Mouse (Mus musculus): ENCODE measurements at regions not wholly inside any gene's neighbourhood (a gene's known extent, or its start where the extent isn't known, plus 50 kb on each side); places are given as distances from the start of the nearest gene placed in this dataset.

DNA sequence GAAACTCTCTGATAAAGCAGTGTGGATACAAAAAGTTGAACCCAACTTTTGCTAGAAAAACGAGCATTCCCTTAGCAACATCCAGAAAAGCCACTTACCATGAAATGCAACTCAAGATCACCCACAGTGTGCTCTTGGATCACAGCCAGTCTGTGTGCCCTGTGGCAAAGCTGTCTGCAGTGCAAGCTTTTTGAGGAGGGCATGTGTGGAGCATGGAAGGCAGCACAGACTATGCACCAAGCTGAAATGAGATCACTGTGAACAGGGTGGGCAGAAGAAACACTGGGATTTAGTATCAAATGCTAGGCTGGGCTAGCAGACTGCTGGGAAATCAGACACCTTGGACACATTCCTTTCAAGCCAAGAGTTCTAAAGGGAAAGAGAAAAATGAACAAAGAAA lies 162.4 kb downstream of the Sim1 start:
- Histone ChIP-seq H3K4me3 (ENCODE audit: low read depth, low read length) (no peak overlapping the region), H3K9me3 (ENCODE audit: control insufficient read depth) (no peaks in the 10 kb centered on the region), H3K36me3 (ENCODE audit: control insufficient read depth, insufficient read depth) (no peaks in the 10 kb centered on the region), H3K4me2 (replicated peaks; ENCODE audit: low read depth) (no peak overlapping the region), H3K27me3 (replicated peaks; ENCODE audit: control insufficient read depth, insufficient read depth, low read length) (no peaks in the 10 kb centered on the region), H3K9ac (ENCODE audit: low read depth, low read length) (no peak overlapping the region), H3K27ac (ENCODE audit: low read depth, low read length) (no peak overlapping the region), H3K4me1 (replicated peaks; ENCODE audit: control insufficient read depth, insufficient read depth, low read length) (no peaks in the 10 kb centered on the region)
- no peak for TF ChIP-seq CTCF (IDR thresholded peaks at IDR 0.05; ENCODE audit: low read depth)
- ATAC-seq, result no peak
- WGBS, result 40% methylated on average over 1 of the region's 1 CpGs

DNA sequence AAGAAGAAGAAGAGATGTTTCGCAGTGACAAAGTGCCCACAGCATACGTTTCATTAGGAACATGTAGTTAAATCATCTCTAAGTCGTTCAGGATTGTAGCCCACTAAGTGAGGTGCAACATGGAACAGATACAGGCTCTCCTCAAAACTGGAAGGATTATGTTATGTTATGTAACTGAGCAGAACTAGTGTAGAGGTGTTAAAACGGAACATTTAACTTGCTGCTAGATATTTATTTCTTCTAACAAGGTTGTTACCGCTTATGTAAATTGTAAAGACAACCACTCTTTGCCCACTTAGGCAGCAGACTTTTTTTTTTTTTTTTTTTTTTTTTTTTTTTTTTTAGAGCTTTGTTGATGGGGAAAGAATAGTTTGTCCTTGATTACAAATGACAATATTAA lies 163.8 kb downstream of the Sim1 start:
- Histone ChIP-seq H3K9me3 (ENCODE audit: control insufficient read depth) (no peaks in the 10 kb centered on the region), H3K27me3 (replicated peaks; ENCODE audit: control insufficient read depth, insufficient read depth, low read length) (no peaks in the 10 kb centered on the region), H3K27ac (ENCODE audit: low read depth, low read length) (no peak overlapping the region), H3K4me1 (replicated peaks; ENCODE audit: control insufficient read depth, insufficient read depth, low read length) (no peaks in the 10 kb centered on the region), H3K9ac (ENCODE audit: low read depth, low read length) (no peak overlapping the region), H3K4me3 (ENCODE audit: low read depth, low read length) (no peak overlapping the region), H3K36me3 (ENCODE audit: control insufficient read depth, insufficient read depth) (no peaks in the 10 kb centered on the region), H3K4me2 (replicated peaks; ENCODE audit: low read depth) (no peak overlapping the region)
- no peak for ATAC-seq
- TF ChIP-seq CTCF (IDR thresholded peaks at IDR 0.05; ENCODE audit: low read depth), result no peak
- WGBS, result 81% methylated on average over 5 of the region's 5 CpGs

DNA sequence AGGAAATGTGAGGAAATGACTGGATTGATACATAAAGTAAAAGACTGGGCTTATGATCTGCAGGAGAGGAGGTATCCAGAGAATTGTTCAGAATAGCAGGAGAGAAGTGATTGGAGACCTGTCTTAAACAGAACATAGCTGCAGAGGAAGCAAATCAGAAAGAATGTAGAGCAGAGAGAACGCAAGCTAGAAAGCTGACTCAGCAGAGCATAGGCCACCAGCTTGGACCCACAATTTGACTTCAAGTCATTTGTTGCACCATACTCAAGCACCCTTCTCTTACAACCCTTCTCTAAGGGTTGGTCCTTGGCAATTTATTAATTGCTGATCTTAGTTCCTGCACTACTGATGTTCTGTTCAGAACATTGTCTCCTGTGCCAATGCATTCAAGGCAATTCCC lies 207.0 kb downstream of the Sim1 start:
- no peak for ATAC-seq
- Histone ChIP-seq H3K36me3 (ENCODE audit: control insufficient read depth, insufficient read depth) (no peaks in the 10 kb centered on the region), H3K9me3 (ENCODE audit: control insufficient read depth) (no peaks in the 10 kb centered on the region), H3K4me1 (replicated peaks; ENCODE audit: control insufficient read depth, insufficient read depth, low read length) (no peaks in the 10 kb centered on the region), H3K4me2 (replicated peaks; ENCODE audit: low read depth) (no peak overlapping the region), H3K4me3 (ENCODE audit: low read depth, low read length) (no peak overlapping the region), H3K9ac (ENCODE audit: low read depth, low read length) (no peak overlapping the region), H3K27me3 (replicated peaks; ENCODE audit: control insufficient read depth, insufficient read depth, low read length) (no peaks in the 10 kb centered on the region), H3K27ac (ENCODE audit: low read depth, low read length) (no peak overlapping the region)
- 90% methylated on average over 1 of the region's 1 CpGs for WGBS
- TF ChIP-seq CTCF (IDR thresholded peaks at IDR 0.05; ENCODE audit: low read depth), result no peak

DNA sequence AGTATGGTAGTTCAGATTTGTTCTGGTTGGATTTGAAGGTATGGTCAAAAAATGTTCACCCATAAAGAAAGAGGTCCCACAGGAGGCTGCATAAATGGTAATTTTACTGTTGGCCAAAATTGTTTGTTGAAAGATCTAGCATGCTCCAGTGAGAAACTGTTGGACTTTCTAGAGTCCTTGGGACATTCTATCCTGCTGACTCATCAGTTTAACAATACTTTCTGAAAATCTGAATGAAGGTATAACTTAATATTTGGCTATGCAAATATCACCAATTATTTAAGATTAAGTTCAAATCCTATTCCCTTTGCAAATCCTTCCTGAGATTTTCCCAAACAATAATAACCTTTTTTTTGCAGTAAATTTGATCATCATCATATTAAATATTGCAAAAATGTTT lies 257.3 kb downstream of the Sim1 start:
- no peak overlapping the region for H3K4me2 ChIP-seq (replicated peaks; ENCODE audit: low read depth)
- no peak overlapping the region for H3K4me3 ChIP-seq (ENCODE audit: low read depth, low read length)
- no peak overlapping the region for H3K9ac ChIP-seq (ENCODE audit: low read depth, low read length)
- ATAC-seq, result no peak
- H3K27me3 ChIP-seq (replicated peaks; ENCODE audit: control insufficient read depth, insufficient read depth, low read length), result no peaks in the 10 kb centered on the region
- no peak overlapping the region for H3K27ac ChIP-seq (ENCODE audit: low read depth, low read length)
- H3K9me3 ChIP-seq (ENCODE audit: control insufficient read depth), result no peaks in the 10 kb centered on the region
- H3K36me3 ChIP-seq (ENCODE audit: control insufficient read depth, insufficient read depth), result no peaks in the 10 kb centered on the region
- H3K4me1 ChIP-seq (replicated peaks; ENCODE audit: control insufficient read depth, insufficient read depth, low read length), result no peaks in the 10 kb centered on the region
- TF ChIP-seq CTCF (IDR thresholded peaks at IDR 0.05; ENCODE audit: low read depth), result no peak

DNA sequence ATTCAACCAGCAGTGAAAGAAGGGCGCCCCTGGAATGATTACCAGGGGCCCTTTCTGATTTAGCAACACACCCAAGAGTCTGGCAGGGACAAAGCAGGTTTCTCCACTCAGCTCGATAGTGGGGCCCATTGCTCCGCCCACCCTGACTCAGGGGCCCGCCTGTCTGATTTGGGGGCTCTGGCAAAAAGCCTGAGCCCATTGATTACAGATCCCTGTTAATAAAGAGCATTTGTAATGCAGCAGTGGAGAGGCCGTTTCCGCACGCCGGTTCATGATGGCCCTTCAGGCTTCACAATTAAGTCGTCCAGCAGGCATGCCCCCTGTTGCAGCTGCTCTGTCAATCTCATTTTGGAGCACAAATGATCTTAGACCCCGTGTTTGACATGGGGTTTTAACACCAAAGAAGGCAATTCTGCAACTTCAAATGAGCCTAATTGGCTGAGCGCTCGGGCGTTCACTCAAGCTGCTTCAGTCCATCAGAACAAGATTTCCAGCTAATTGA lies 259.0 kb downstream of the Sim1 start:
- TF ChIP-seq CTCF (IDR thresholded peaks at IDR 0.05; ENCODE audit: low read depth), result no peak
- Histone ChIP-seq H3K27ac (ENCODE audit: low read depth, low read length) (no peak overlapping the region), H3K36me3 (ENCODE audit: control insufficient read depth, insufficient read depth) (no peaks in the 10 kb centered on the region), H3K4me3 (ENCODE audit: low read depth, low read length) (no peak overlapping the region), H3K9ac (ENCODE audit: low read depth, low read length) (no peak overlapping the region), H3K9me3 (ENCODE audit: control insufficient read depth) (no peaks in the 10 kb centered on the region), H3K27me3 (replicated peaks; ENCODE audit: control insufficient read depth, insufficient read depth, low read length) (no peaks in the 10 kb centered on the region), H3K4me2 (replicated peaks; ENCODE audit: low read depth) (no peak overlapping the region), H3K4me1 (replicated peaks; ENCODE audit: control insufficient read depth, insufficient read depth, low read length) (no peaks in the 10 kb centered on the region)
- no peak for ATAC-seq
- WGBS, result 43% methylated on average over 13 of the region's 13 CpGs

DNA sequence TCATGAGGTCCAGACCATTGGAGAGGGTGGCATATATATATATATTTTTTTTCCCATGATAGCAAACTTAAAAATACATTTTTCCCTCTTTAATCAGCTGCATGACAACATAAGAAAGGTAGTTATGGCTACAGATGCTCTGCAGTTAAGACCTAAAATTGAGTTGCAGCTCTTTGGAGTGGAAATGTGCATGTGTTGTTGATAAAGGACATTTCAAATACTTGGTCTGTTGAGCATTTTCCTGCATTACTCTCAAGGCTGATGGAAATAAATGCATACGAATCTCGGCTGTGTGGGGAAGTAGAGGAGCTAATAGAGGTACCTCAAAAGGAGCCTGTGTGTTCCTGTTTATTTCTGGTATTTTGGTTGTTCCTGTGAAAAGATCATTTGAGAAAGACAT lies 259.5 kb downstream of the Sim1 start:
- Histone ChIP-seq H3K9ac (ENCODE audit: low read depth, low read length) (no peak overlapping the region), H3K4me3 (ENCODE audit: low read depth, low read length) (no peak overlapping the region), H3K27ac (ENCODE audit: low read depth, low read length) (no peak overlapping the region), H3K36me3 (ENCODE audit: control insufficient read depth, insufficient read depth) (no peaks in the 10 kb centered on the region), H3K27me3 (replicated peaks; ENCODE audit: control insufficient read depth, insufficient read depth, low read length) (no peaks in the 10 kb centered on the region), H3K4me2 (replicated peaks; ENCODE audit: low read depth) (no peak overlapping the region), H3K4me1 (replicated peaks; ENCODE audit: control insufficient read depth, insufficient read depth, low read length) (no peaks in the 10 kb centered on the region), H3K9me3 (ENCODE audit: control insufficient read depth) (no peaks in the 10 kb centered on the region)
- WGBS, result 90% methylated on average over 2 of the region's 2 CpGs
- ATAC-seq, result no peak
- TF ChIP-seq CTCF (IDR thresholded peaks at IDR 0.05; ENCODE audit: low read depth), result no peak

DNA sequence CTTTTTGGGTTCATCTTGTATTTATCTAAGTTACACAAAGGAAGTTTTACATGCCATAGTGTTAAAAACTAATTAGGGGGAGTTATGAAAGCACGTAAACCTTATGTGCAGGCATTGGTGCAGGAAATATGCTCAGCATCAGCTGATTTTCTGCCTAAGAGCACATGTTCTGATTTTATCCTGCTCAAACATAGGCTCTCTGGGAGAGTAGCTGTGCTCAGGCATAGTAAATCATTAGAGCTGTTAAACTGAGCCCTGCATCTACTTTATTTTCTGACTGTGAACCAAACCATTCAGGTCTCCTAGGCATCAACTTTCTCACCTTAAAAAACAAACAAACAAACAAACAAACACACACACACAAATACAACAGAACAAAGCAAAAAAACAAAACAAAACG lies 260.2 kb downstream of the Sim1 start:
- H3K36me3 ChIP-seq (ENCODE audit: control insufficient read depth, insufficient read depth), result no peaks in the 10 kb centered on the region
- H3K27me3 ChIP-seq (replicated peaks; ENCODE audit: control insufficient read depth, insufficient read depth, low read length), result no peaks in the 10 kb centered on the region
- H3K9ac ChIP-seq (ENCODE audit: low read depth, low read length), result no peak overlapping the region
- no peak overlapping the region for H3K4me3 ChIP-seq (ENCODE audit: low read depth, low read length)
- H3K27ac ChIP-seq (ENCODE audit: low read depth, low read length), result no peak overlapping the region
- no peaks in the 10 kb centered on the region for H3K4me1 ChIP-seq (replicated peaks; ENCODE audit: control insufficient read depth, insufficient read depth, low read length)
- WGBS, result 77% methylated on average over 2 of the region's 2 CpGs
- no peaks in the 10 kb centered on the region for H3K9me3 ChIP-seq (ENCODE audit: control insufficient read depth)
- ATAC-seq, result no peak
- no peak for TF ChIP-seq CTCF (IDR thresholded peaks at IDR 0.05; ENCODE audit: low read depth)
- no peak overlapping the region for H3K4me2 ChIP-seq (replicated peaks; ENCODE audit: low read depth)

Measured in intestine, postnatal 0 days (tissue).